Mouse (Mus musculus) embryonic fibroblast, embryonic 13.5 days (primary cell): Measurements from ENCODE around the gene Msh2.

Experiments used
- CTCF ChIP-seq: IDR thresholded peaks from 2 replicates; pipeline ENCODE4 v1.5.1; 2011; ENCODE audit warnings: mild to moderate bottlenecking, control low read depth, low read length, moderate library complexity, borderline replicate concordance; ENCODE audit not compliant: insufficient read depth
- POLR2A ChIP-seq: IDR thresholded peaks from 2 replicates; pipeline ENCODE4 v1.6.1; 2011; ENCODE audit warnings: low read depth, mild to moderate bottlenecking, control low read depth, low read length, moderate library complexity

- TF ChIP-seq POLR2A (no peak), CTCF (no peak)
Measured at GRCm38 (mm10) chr17:87628706-87629105, 43.4 kb upstream of the Msh2 start.
